Mouse (Mus musculus) spleen, adult 2 months (tissue): ENCODE results near the gene Fcrl5.

Source experiments
- CTCF ChIP-seq: fragments of 200-500 bp; IDR thresholded peaks from 2 replicates; pipeline ENCODE4 v1.5.1; 2011; ENCODE audit warnings: mild to moderate bottlenecking, inconsistent platforms; ENCODE audit not compliant: insufficient read depth, insufficient read length, insufficient replicate concordance; ENCODE audit errors: extremely low read depth
- POLR2A ChIP-seq: fragments of 200-500 bp; IDR thresholded peaks from 2 replicates; pipeline ENCODE4 v1.6.1; 2011; ENCODE audit warnings: low read depth, low read length, inconsistent platforms

DNA sequence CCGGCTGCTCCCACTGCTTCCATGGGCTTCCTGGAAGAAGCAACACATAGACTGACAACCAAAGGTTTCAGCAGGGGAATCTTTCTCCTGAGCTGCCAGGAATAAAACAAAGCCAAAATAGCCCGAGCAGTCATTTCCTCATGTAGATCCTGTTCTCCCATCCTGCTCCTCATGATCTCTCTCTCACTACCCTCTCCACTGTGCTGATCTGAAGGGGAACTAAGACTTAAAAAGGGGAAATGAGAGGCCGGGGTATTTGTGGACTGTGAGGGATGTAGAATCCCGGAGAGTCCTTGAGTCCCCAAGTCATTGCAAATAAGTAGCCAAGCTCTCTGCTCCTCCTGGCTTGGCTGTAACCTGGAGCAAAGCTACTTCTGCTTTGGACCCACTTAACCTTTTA lies 85.6 kb downstream of the Fcrl5 start:
- TF ChIP-seq CTCF = no peak
- no peak for TF ChIP-seq POLR2A
